Mouse (Mus musculus): Measurements from ENCODE around the gene Smad3.

Smad3 gene

DNA sequence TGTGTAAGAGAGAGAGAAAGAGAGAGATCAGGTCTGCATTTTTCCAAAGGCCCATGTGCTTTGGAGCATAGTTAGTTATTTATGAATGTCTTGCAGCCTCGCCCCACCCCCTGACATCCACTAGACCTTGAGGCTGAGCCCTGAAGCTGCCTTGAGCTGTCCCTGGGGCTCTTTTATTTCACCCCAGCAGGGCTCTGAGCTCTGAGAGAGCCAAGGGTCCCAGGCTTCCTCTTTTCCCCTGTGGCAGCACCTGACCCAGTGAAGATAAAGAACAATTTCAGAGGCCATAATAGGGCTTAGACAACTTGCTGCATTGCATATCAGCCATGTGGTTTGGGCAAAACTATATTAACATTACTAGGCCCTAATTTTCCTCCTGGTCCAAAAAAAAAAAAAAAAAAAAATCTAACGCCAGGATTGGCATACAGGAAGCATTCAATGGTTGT, 93.5 kb downstream of the Smad3 start:
- DNase-seq (ENCODE audit: low read depth), result no peak

DNA sequence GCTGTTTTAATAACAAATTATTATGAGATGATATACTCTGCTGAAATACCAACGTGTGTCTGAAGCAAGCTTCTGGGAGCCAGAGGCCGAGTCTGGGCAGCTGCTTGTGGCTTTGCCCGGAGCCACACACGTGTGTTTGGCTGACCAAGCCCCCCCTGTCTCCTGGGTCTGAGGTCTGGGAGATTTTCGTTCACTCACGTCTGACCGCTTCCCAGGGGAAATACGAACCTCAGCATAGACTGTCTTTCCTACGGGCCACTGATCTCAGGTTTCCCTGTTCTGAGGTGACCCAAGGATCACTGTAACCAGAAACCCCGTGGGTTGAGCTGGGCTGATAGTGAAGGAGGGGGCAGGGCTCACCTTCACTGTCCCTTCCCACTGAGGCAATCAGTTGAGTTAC, 94.6 kb downstream of the Smad3 start:
- no peak for DNase-seq (ENCODE audit: low read depth)

DNA sequence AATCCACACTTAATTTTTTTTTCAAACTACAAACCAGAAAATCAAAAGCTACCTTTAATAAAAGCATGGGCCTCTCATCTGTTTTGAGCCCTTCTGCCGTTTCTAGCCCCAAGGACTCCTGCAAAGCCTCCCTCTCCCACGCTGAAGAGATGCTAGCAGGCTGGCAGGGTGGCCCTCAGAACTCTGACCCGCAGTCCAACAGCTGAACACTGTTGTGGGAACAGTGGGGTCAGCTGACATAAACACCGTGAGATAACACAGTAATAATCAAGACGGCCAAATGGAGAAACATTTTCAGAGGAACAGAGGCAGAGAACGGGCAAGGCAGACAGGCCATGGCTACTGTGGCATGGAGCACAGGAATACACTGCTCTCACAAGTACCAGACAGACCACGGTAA, 95.0 kb downstream of the Smad3 start:
- no peak for DNase-seq (ENCODE audit: low read depth)

DNA sequence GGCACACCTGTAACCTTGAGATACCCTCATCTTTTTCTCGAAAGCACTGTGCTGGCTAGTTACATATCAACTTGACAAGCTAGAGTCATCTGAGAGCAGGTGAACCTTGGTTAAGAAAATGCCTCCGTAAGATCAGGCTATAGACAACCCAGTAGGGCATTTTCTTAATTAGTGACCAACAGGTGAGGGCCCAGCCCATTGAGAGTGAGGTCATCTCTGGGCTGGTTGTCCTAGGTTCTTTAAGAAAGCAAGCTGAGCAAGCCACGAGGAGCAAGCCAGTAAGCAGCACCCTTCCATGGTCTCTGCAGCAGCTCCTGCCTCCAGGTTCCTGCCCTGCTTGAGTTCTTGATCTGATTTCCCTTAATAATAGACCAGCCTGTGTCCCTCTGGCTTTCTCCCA, 97.1 kb downstream of the Smad3 start:
- no peak for DNase-seq (ENCODE audit: low read depth)

DNA sequence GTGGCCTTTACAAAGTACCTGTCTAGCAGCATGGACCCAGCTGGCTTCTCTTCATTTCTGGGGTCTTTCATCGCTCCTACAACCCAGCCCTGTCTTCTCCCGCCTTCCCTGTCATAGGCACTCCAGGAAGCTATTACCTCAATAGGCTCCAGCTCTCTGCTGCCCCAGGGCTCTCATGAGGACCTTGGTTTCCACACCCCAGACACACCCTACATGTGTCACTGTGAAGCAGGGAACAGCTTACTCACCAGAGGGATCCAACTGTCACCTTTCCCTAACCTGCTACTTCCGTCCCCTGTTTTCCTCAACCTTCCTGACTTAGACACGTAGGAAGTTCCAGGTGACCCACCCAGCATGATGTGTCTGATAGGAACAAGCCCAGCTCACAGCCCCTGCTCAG, 97.7 kb downstream of the Smad3 start:
- DNase-seq (ENCODE audit: low read depth), result no peak

DNA sequence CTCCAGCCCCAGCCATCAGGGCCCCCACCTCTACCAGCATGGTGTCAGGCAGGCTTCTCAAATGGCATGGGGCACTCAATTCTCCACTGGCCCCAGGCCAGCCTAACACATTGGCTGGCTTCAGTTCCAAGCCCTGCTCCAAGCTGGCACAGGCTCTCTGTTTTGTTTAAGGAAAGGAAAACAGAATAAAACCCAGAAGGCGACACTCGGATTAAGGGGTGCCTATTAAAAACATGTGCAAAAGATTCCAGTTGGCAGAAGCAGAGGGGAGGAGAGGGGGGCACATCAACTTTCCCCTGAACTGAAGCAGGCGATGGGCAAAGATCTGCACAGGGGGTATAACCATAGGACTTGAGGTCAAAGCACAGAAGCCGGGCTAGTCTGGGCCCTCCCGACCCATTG, 98.8 kb downstream of the Smad3 start:
- no peak for DNase-seq (ENCODE audit: low read depth)

DNA sequence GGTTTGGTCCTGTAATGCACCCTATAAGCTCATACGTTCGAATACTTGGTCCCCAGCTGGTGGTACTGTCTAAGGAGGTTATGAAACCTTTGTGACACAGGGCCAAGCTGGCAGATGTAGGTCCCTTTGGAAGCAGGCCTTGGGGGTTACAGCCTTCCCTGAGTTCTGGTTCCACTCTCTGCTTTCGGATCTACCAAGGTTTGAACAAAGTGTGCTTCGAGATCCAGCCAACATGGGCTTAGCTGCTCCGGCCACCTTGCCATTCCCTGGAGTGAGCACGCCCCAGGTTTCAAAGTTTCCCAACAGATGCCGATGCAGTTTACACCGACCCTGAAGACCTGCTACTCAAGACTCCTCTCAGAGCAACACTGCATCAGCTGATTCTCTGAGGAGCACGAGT, 99.4 kb downstream of the Smad3 start:
- DNase-seq (ENCODE audit: low read depth), result no peak

DNA sequence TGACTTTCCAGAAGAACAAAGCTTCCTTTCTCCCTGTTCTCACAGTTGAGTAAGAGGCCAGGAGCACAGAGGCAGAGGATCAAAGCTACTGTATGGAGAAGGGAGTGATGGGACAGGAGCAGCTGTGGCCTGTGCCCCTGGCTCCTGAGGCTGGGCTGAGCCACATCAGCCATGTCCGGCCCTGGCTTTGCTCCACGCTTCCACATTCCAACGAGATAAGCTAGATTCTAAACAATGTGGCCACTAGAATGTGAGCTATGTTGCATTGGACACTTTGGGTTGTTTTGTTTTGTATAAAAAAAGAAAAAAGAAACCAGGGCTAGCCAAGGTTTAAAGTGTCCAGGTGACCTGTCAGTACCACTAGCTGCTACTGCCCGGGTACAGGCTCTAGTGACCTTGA, 100.6 kb downstream of the Smad3 start:
- DNase-seq (ENCODE audit: low read depth), result no peak

DNA sequence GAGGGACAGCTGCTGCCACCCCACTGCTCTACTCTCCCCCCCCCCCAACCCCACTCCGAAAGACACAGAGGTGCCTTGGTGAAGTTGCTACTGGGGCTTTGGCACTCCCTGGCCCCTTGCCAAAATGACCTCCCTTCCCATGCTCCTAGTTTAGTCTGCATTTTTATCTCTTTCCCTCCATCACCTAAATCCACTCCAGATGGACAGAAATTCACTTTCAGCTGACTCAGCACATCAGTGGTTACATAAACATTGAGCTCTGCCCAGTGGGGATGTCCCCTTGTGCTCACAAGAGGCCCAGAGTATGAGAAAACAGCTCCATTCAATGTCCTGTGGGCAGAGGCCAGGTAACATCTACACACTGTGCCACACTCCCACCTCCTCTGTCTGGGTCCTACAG, 102.7 kb downstream of the Smad3 start:
- DNase-seq (ENCODE audit: low read depth), result no peak

DNA sequence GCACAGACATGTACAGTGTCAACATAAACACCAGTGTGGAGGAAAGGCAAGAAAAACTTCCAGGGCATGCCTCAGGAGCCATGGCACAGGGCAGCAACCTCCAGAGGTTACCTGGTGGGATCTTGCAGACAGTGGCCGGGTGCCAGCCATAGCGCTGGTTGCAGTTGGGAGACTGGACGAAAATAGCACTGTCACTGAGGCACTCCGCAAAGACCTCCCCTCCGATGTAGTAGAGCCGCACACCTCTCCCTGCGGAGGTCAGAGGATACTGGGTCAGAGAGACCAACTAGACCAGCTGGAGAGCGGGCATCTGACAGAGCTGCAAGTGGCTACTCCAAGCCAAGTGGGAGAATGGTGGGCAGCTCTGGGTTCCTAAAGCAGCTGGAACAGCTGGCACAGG, 103.2 kb downstream of the Smad3 start:
- no peak for DNase-seq (ENCODE audit: low read depth)

DNA sequence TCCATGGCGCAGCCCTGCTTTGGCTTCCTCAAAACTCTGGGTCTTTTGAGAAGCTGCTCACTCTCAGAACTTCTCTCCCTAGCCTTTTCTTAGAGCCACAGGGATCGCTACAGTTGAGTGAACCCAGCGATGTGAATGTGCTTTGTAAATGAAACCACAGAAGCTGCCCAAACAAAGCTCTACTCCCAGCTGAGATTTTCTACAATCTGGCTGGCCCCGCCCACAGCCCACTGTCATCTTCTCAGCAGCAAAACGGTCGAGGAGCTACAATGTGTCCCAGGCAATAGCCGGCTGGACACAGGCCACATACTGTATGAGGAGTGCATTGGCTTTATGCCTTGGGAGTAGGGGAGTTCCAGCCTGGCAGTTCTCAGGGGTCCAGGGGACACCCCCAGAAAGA, 104.1 kb downstream of the Smad3 start:
- DNase-seq (ENCODE audit: low read depth), result no peak

DNA sequence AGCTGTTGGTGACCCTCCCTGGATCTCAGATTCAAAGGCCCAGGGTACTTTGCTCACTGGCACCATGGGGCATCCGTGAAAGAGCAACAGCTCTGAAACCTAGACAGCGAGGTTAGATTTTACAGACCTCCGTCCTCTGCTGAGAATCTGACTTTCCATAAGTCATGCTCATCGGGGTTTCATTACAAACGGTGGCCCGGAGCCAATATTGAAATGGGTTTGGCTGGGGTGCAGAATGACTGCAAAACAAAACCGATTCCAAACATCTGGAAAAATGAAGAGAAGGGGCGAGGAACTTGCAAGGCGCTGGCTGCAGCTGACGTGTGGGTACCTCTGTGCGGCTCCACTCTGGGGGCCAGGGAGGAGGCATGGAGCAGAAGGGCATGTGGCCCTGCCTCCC, 106.2 kb downstream of the Smad3 start:
- no peak for DNase-seq (ENCODE audit: low read depth)

DNA sequence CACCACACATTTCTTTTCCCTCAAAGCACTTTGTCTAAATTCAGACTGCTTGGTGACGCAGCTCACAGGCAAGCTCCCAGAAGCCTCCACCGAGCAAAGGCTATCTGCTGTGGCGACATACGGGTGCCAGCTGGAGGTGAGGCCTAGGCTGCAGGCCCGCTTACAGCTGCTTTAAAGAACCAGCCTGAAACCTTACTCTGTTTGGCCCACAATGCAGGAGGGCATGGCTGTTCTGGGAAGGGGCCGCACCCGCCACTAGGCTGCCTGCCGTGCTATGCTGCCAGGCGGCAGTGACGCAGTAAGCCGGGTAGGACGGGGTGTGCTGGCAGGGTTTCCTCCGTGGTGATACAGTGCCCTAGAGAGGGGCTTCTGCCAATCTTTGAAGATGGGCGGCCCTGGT, 106.9 kb downstream of the Smad3 start:
- DNase-seq (ENCODE audit: low read depth), result no peak

DNA sequence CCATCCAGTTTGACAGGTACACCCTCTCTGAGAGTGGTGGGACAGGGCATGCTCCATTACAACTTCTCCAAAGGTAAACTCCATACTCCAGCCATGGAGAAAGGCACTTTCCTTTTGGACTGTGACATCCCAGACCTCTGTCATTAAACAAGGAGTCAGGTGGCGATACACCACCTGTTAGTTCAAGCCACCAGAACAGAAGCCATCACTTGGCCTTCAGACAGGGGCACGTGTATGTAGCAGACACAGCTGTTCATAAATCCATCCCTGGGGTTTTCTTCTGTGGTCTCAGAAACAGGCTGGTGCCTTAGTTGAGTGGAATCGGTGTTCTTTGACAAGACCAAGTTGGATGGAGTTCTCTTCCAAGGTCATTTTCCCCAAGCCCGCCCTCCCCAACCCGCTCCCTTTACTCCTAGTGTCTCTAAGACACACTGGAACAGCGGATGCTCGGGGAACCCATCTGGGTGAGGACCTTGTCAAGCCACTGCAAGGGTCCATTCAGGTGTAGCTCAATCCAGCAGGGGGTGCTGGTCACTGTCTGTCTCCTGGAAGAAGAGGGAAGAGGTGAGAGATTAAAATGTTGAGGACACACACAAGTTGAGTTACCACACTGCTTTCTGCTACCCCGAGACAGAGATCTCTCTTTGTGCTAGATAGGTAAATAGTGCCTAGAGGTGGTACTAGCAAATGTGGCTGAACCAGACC, 107.8 kb downstream of the Smad3 start:
- DNase-seq (ENCODE audit: low read depth), result no peak

DNA sequence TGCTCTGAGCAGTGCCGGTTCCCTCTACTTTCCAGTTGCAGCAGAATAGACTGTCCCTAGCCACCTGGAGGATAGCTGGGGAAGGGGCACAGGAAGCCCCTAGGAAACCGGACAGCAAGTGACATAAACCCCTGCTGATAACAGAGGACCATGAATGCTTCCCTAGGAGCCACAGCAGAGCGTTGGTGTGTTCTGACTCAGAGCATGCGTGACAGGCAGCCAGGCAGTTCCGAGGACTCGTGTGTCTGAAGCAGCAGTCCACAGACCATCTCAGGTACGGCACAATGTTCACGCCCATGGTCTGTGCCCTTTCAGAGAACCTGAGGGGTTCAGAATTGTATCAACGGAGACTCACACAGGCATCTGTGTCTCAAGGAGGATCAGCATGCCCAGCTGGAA, 109.3 kb downstream of the Smad3 start:
- no peak for DNase-seq (ENCODE audit: low read depth)

DNA sequence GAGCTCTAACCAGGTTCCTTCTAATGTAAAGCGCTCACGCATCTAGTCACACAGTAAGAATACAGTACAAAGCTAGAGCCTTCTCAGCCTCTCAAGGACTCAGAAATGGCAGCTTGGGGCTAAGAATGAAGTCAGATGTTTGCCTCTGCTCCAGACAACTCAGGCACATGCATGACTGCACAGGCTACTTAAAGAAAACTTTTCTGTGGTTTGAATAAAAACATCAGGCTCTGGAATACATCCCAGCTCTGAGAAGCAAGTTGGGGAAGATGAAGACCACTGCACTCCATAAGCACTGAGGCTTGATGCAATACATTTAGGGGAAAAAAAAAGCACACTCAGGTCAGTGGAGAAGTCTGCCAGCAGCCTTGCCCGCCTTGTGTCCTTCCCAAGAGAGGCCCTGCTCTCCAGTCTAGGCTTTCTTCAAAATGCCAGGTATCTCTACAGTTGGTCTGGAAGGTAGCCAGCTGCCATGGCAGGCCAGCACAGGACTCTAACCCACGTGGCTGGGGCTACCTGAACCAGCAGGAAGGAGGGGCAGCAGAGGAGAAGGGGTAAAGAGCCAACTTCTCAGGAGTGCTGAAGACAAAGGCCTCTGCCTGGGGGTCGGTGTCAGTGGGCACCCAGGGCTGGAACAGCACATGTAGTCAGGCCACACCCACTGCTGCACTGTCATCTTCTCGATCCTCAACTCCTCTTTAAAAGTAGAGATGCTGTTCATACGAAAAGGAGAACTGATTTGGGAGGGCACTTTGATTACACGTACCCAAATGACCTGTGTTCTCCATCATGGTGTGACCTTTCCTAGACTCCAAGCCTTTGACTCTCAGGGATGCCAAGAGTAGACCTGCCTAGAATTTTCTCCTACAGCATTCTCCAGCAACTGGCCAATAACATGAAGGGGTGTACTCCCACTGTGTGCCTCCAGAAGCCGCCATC, 109.9 kb downstream of the Smad3 start:
- no peak for DNase-seq (ENCODE audit: low read depth)

DNA sequence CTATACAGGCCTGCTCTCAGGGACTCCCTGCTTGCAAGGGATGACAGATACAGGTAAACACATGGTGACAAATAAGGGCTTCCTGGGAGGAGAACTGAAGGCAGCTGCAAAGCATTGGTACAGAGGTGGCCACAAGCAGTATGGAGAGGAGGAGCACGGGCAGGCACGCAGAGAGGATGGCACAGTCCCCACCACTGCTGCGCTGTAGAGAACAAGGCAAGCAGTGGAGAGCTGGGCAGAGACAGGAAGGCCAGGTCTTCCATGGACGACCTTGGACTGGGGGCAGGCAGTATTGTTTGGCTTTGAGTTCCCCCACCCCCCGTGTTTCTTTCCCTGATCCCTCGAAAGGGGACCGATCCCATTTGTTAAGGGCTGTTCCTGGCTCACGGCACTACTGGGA, 112.7 kb downstream of the Smad3 start:
- no peak for DNase-seq (ENCODE audit: low read depth)

DNA sequence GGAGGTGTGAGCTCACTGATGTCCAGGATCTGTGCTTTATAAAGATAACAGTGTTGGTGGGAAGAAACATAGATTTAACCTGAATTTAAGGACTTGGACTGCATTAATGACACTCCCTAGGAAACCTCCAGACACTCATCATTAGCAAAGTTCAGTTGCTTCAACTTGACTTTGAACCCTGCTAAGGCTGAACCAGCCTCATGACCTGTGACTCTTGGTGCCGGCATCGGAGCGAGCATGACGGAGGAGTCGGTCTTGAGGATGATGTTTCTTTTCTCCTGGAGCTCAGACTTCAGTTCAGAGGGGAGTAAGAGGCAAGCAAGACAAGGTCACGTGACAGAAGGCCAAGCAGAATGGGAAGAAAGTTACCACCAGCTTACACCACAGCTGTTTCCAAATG, 113.8 kb downstream of the Smad3 start:
- no peak for DNase-seq (ENCODE audit: low read depth)

DNA sequence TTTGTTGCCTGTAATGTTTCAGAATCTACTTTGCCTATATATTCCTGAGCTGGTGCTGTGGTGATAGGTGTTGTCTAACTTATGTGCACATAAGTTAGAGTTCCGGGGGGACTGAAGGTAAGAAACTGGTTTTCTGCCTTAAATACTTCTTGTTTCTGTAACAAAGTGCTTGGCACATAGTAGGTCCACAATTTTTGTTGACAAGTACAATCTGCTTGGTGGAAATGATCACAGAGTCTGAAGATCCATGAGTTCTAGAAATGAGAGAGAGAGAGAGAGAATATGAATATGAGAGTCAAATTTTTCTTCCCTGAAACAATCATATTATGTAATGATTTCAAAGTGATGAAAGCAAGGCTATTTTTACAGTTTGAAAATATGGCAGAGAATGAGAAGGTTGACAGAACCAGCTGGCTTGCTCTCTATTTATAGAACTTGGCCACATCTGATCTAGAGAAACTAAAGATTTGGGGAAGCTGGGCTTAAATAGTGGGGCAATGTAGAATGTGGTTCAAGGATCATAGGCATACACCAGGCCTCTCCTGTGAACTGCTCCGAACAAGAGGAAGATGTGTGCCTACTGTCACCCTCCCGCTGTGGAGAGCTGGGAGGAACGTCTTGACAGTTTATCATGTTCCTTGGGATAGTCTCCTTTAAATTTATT, 115.7 kb downstream of the Smad3 start:
- DNase-seq (ENCODE audit: low read depth), result no peak

DNA sequence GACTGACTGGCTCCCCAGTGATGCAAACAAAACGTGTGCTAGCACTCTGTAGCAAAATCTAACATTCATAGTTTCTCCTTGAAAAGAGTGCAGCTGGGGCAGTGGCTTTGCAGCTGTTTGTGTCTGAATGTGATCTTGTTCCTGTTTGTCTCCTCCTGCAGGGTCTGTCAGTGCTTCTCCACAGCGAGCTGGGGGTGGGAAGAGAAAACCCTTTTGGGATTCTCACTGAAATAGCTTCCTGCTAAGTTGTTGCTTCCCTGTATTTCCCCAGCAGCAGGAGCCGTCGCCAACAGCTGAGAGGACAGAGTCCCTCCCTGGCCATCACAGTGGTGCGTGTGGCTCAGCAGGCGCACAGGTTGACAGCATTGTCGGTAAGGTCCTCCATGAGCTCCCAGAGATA, 121.7 kb downstream of the Smad3 start:
- DNase-seq (ENCODE audit: low read depth), result no peak

DNA sequence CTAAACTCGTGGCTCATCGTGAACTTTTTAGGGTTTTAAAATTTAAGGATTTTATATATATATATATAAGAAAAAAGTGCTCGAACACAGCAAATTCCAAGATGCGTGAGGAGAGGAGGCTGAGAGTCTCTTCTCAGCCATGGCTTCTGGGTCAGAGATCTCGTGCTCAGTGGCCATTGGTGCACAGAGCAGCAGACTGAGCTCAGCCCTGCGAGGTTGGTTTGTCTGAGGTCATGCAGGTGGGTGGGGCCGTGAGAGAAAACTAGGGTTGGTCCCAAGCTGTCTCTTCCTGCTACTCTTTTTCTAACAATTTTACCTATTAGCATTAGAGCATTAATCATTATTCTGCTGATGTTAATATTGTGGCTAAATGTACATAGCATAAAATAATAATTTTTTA, 124.5 kb downstream of the Smad3 start:
- no peak for DNase-seq (ENCODE audit: low read depth)

DNA sequence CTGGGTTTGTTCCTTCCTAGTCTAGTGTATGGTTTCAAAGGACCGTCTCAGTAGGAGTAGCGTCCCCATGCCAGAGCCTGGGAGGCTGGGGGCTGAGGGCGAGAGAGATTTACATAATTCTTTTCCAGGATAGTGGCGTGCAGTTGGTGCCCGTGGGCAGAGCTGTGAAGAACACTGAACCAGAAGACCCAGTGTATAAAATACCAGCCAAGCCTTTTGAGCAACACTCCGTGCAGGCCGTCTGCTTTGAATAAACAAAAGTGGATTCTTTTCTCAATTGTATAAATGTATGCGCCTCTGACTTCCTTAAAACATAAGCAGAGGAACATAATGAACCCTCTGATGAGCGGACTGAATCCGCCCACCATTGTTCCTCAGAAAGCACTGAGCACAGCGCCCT, 124.9 kb downstream of the Smad3 start:
- no peak for DNase-seq (ENCODE audit: low read depth)

DNA sequence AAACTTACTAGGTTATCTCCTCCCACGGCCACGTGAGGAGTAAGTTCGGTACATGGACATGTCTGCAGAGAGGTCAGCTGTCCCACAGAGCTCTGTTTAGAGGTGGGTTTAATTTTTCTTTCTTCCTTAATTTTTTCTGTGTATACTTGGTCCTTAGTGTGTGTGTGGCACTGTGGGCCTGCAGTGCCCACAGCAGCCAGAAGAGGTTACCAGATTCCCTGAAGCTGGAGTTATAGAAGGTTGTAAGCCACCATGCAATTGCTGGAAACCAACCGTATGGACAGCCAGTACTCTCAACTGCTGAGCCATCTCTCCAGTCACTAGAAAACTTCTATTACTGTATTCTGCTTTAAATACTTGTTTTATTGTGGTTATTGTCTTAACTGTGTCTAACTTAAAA, 125.7 kb downstream of the Smad3 start:
- DNase-seq (ENCODE audit: low read depth), result no peak
